ENCODE assay signal across 10 mouse cellular contexts in genomic region chr19:29940239-29940638, GRCm38 (mm10). TPM values are rescaled to one million over a fixed set of nuclear protein-coding genes. Genes with fewer than 3 reads are reported as not detected.
DNase-seq lines count a peak whose midpoint lies in the region; ATAC-seq and TF ChIP-seq lines count a peak whose summit lies in the region.
"Had no signal": no experiment of that assay in that cellular context is flagged by ENCODE, and none has a peak within 500 bp of the region (broad histone marks: within the 10 kb centered on the region; RNA-seq: fewer than 3 reads in every experiment).

No protein-coding gene starts in this region.

- peak overlapping the region; percentile 21 for H3K4me3 ChIP-seq in bone marrow macrophage, adult 2 months (ENCODE audit: insufficient read depth, low read length)
- H3K4me3 ChIP-seq in liver, postnatal 0 days (ENCODE audit: low read depth, low read length) = no peak overlapping the region

- no peaks in the 10 kb centered on the region for H3K9me3 ChIP-seq in liver, postnatal 0 days (ENCODE audit: low read length)

- 29% methylated on average over 6 of the region's 6 CpGs for WGBS in liver, postnatal 0 days (ENCODE audit: insufficient replicate concordance)

- DNase-seq in MN1 (ENCODE audit: low spot score) = peak; percentile 39
- peak; percentile 52 to 54 for DNase-seq in heart, postnatal 10 days
- no peak for DNase-seq in liver, postnatal 0 days
- no peak for DNase-seq in layer of hippocampus, adult 8-10 months (ENCODE audit: low spot score in 2 of 2)
- DNase-seq in c-Kit-positive CD71-positive TER-119-positive erythroid progenitor cells, embryonic 14.5 days (ENCODE audit: low spot score) = no peak
- no peak for DNase-seq in adrenal gland, adult 8-10 months
- DNase-seq: right cerebral cortex, postnatal 25 days; thymus, postnatal 4 days had no signal

- H3K27me3 ChIP-seq in liver, postnatal 0 days (ENCODE audit: insufficient read depth, low read length) = no peaks in the 10 kb centered on the region
- H3K27me3 ChIP-seq: Patski had no signal

- intact Hi-C loops in heart, postnatal 10 days (cut with DNase I) = no loop called here

- no peak overlapping the region for H3K9ac ChIP-seq in liver, postnatal 0 days (replicated peaks)

- H3K4me1 ChIP-seq in bone marrow macrophage, adult 2 months (ENCODE audit: control insufficient read depth, insufficient read depth, low read length) = peaks cover 6% of the 10 kb centered on the region
- peaks cover 3% of the 10 kb centered on the region for H3K4me1 ChIP-seq in liver, postnatal 0 days (ENCODE audit: insufficient read depth)

- no peak overlapping the region for H3K27ac ChIP-seq in bone marrow macrophage, adult 2 months (ENCODE audit: insufficient read depth, low read depth, low read length)
- no peak overlapping the region for H3K27ac ChIP-seq in liver, postnatal 0 days (ENCODE audit: low read depth)

- peak; percentile 49 for ATAC-seq in liver, postnatal 0 days
- ATAC-seq: Patski had no signal

- no peak for TF ChIP-seq CTCF in bone marrow macrophage, adult 2 months (IDR thresholded peaks at IDR 0.05; ENCODE audit: low read depth, low read length)
- TF ChIP-seq CTCF in liver, postnatal 0 days (IDR thresholded peaks at IDR 0.05; ENCODE audit: low read depth) = no peak

- no peak for TF ChIP-seq EP300 in liver, postnatal 0 days (IDR thresholded peaks at IDR 0.05; ENCODE audit: low read depth)

- H3K36me3 ChIP-seq in liver, postnatal 0 days (replicated peaks; ENCODE audit: insufficient read depth, low read length) = no peaks in the 10 kb centered on the region

- peak overlapping the region; percentile 34 for H3K4me2 ChIP-seq in liver, postnatal 0 days (ENCODE audit: low read depth, low read length)

- no peak for TF ChIP-seq POLR2A in bone marrow macrophage, adult 2 months (IDR thresholded peaks at IDR 0.05; ENCODE audit: borderline replicate concordance, low read depth, low read length)

RNA-seq across cellular contexts. Expression of gene Il33, which starts 15.3 kb away (rescaled TPM):
- not detected in 2 replicates for polyA plus RNA-seq in bone marrow macrophage, adult 2 months (2012; ENCODE audit: insufficient read depth, insufficient read length, missing spikeins)
- total RNA-seq in heart, postnatal 10 days (2021) = 1 to 10 TPM; 2.5 to 5.2 TPM
- polyA plus RNA-seq in liver, postnatal 0 days (2015; fragmentation: Nextera tagmentation; extraction: Ambion mirVana) = 1.3 and 1.6 TPM in 2 replicates
- 100 to 1,000 TPM in 2 of 4 experiments, 10 to 100 TPM in 2; 73.4 to 112 (median 96.0) TPM for total RNA-seq in layer of hippocampus, adult 8-10 months (2022)
- total RNA-seq in adrenal gland, adult 8-10 months (2022) = 10 to 100 TPM; 22.6 to 38.7 (median 25.2) TPM

Comparison
In these comparisons a context has a peak if more than half of its experiments do, and no peak if none do; other contexts are left out.
1. DNase-seq: peak in MN1 (single experiment) and heart, postnatal 10 days (2 of 2); none in liver, postnatal 0 days (single experiment), layer of hippocampus, adult 8-10 months (0 of 2), c-Kit-positive CD71-positive TER-119-positive erythroid progenitor cells, embryonic 14.5 days (single experiment) and adrenal gland, adult 8-10 months (single experiment).